Mouse (Mus musculus) kidney, adult 2 months (tissue): ENCODE measurements around the gene Tmem131.

Experiments
- CTCF ChIP-seq: fragments of 200-500 bp; conservative IDR thresholded peaks from 2 replicates; pipeline ENCODE4 v1.5.1; 2011; ENCODE audit warnings: low read depth, mild to moderate bottlenecking, control low read depth, low read length, moderate library complexity, mixed read lengths; ENCODE audit not compliant: insufficient read depth, insufficient read length
- POLR2A ChIP-seq: fragments of 200-500 bp; IDR thresholded peaks from one replicate; pipeline ENCODE4 v1.6.1; 2011; ENCODE audit warnings: low read depth, low read length, control low read depth

DNA sequence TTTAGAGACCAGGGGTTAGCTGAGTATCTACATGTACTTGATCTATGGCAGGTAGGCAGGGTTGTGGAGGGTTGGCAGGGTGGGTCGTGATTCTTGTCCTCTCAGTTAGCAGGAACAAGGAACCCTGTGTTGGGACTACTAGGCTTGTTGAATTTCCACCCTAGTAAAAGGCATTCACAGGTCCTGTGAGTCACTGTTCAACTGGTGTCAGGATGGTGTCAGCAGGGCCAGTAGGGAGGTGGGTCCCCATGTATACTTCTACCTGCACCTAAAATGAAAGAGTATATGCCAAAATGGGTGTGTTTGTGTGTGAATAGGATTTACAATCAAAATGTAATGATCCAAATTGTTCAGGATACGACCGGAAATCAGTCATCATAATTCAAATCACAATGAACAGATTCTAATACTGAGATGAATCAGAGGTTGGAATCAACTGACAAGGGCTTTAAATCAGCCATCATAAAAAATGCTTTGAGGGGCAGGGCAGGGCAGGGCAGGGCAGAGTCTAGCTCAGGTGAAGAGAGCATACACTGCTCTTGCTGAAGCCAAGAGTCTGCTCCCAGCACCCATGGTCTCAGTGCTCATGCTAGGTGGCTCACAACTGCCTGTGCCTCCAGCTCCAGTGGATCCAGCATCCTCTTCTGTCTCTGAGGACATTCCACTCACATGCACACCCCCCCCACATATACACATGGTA, 27.6 kb upstream of the Tmem131 start:
- TF ChIP-seq POLR2A: no peak
- TF ChIP-seq CTCF: no peak
